Mouse (Mus musculus) left cerebral cortex, postnatal 25 days (tissue): ENCODE results near the gene Zfp759. TPM values are rescaled to one million over a fixed set of nuclear protein-coding genes. Genes with fewer than 3 reads are reported as not detected.
"Not testable (repeated sequence)": the region's sequence is repeated elsewhere in the genome, so short reads cannot be mapped to it uniquely, and the experiment has no call there.

Experiments used
- DNase-seq, 2 experiments: peaks; one replicate each; pipeline ENCODE4 v3.0.0; 2022; ENCODE audit warnings: low spot score in 2 of 2, mixed read lengths in 1 of 2
- intact Hi-C: fragments of 180-260 bp; cut with DNase I; formaldehyde crosslinking; loops from one replicate; pipeline ENCODE4 v1.15.1; 2025
- total RNA-seq, 2 experiments: library from RNA; stranded (reverse); gene quantifications; 2 replicates each; pipeline ENCODE4 v1.2.3; 2021

Zfp759 gene
- 10 to 100 TPM in 1 of 2 experiments, 1 to 10 TPM in 1; 9.9 to 12.1 TPM for total RNA-seq

GRCm38 (mm10) chr13:67121360-67121759, at the start of gene Zfp759:
TSS of gene Zfp759 (plus strand) at chr13:67121660.
- DNase-seq, intact Hi-C loops: not testable (repeated sequence)

- intact Hi-C loops, result no loop called here
- DNase-seq, result no peak
Observed at GRCm38 (mm10) chr13:67072786-67073185, 48.7 kb upstream of the Zfp759 start.

GRCm38 (mm10) chr13:67077244-67077643, 44.2 kb upstream of the Zfp759 start:
- DNase-seq, result no peak
- intact Hi-C loops, result no loop called here

- DNase-seq, result peak; percentile 61 to 88
- intact Hi-C loops, result loop anchor here (1.0 to 2.0 kb wide), 2 partner anchors 20 to 27 kb away; partner anchors contain the start of genes Gm28557 and Zfp712
Observed at GRCm38 (mm10) chr13:67081142-67081713, 40.2 kb upstream of the Zfp759 start.

- intact Hi-C loops, result loop anchor here (1.0 to 2.0 kb wide), 2 partner anchors 21 to 26 kb away; partner anchors contain the start of genes Gm28557 and Zfp712
- no peak for DNase-seq
Observed at GRCm38 (mm10) chr13:67081946-67082345, 39.5 kb upstream of the Zfp759 start.

- no peak for DNase-seq
- intact Hi-C loops, result no loop called here
Observed at GRCm38 (mm10) chr13:67090154-67090553, 31.3 kb upstream of the Zfp759 start.

GRCm38 (mm10) chr13:67097876-67098275, 23.6 kb upstream of the Zfp759 start, which contains the start of gene Zfp708:
TSS of gene Zfp708 (minus strand) at chr13:67097976.
- DNase-seq, result no peak
- intact Hi-C loops, result no loop called here

- intact Hi-C loops, result loop anchor here (1.0 to 2.0 kb wide), 6 partner anchors 21 to 253 kb away; partner anchors contain the start of genes Gm28044, Zfp455, Zfp457 and Zfp712
Observed at GRCm38 (mm10) chr13:67107681-67108080, 13.8 kb upstream of the Zfp759 start.

GRCm38 (mm10) chr13:67108194-67108820, 13.2 kb upstream of the Zfp759 start, which contains the start of gene Gm28557:
TSS of gene Gm28557 (minus strand) at chr13:67108604.
- intact Hi-C loops, result loop anchor here (1.0 to 2.0 kb wide), 6 partner anchors 20 to 252 kb away; partner anchors contain the start of genes Gm28044, Zfp455, Zfp457 and Zfp712
- DNase-seq, result peak; percentile 94 to 99

More at GRCm38 (mm10) chr13:67107681-67108080, 13.8 kb upstream of the Zfp759 start:
- no peak for DNase-seq

- intact Hi-C loops, result loop anchor here (1.0 to 2.0 kb wide), 6 partner anchors 19 to 251 kb away; partner anchors contain the start of genes Gm28044, Zfp455, Zfp457 and Zfp712
- no peak for DNase-seq
Observed at GRCm38 (mm10) chr13:67108821-67109206, 12.6 kb upstream of the Zfp759 start.

- intact Hi-C loops, result no loop called here
- peak; percentile 33 to 55 for DNase-seq
Observed at GRCm38 (mm10) chr13:67112096-67112495, 9.4 kb upstream of the Zfp759 start.

- DNase-seq, result no peak
- intact Hi-C loops, result no loop called here
Observed at GRCm38 (mm10) chr13:67113287-67113686, 8.2 kb upstream of the Zfp759 start.

- DNase-seq, intact Hi-C loops: not testable (repeated sequence)
Observed at GRCm38 (mm10) chr13:67116163-67116562, 5.3 kb upstream of the Zfp759 start, which contains the start of gene Rslcan18. TSS of gene Rslcan18 (minus strand) at chr13:67116263.

GRCm38 (mm10) chr13:67124460-67124859, 3.0 kb downstream of the Zfp759 start:
- intact Hi-C loops, result no loop called here
- DNase-seq, result no peak

GRCm38 (mm10) chr13:67127507-67127906, 6.0 kb downstream of the Zfp759 start:
- intact Hi-C loops, DNase-seq: not testable (repeated sequence)

- intact Hi-C loops, result loop anchor here (1.0 to 2.0 kb wide), 3 partner anchors 20 to 179 kb away; partner anchors contain the start of genes Gm28557, Zfp457 and Zfp712
Observed at GRCm38 (mm10) chr13:67128038-67128721, 6.7 kb downstream of the Zfp759 start.

GRCm38 (mm10) chr13:67166122-67166521, 44.7 kb downstream of the Zfp759 start:
- intact Hi-C loops, DNase-seq: not testable (repeated sequence)

More at GRCm38 (mm10) chr13:67128038-67128721, 6.7 kb downstream of the Zfp759 start:
- peak; percentile 89 to 96 for DNase-seq

GRCm38 (mm10) chr13:67172991-67173722, 51.7 kb downstream of the Zfp759 start, which contains the start of gene Rsl1:
TSS of gene Rsl1 (plus strand) at chr13:67173182.
- intact Hi-C loops, result not testable (repeated sequence)
- peak; percentile 83 to 85 for DNase-seq

GRCm38 (mm10) chr13:67173723-67174055, 52.2 kb downstream of the Zfp759 start:
- DNase-seq, result peak in 1 of 2 experiments; percentile 9

More at GRCm38 (mm10) chr13:67173723-67174055, 52.2 kb downstream of the Zfp759 start:
- intact Hi-C loops, result no loop called here
